Mouse (Mus musculus): Measurements from ENCODE around the gene Cds2.
"Not testable (repeated sequence)": the region's sequence is repeated elsewhere in the genome, so short reads cannot be mapped to it uniquely, and the experiment has no call there.

The Cds2 gene

GRCm38 (mm10) chr2:132293694-132294450 lies 30.9 kb downstream of the Cds2 start:
- DNase-seq = no peak

- no peak for DNase-seq
Measured at GRCm38 (mm10) chr2:132298250-132298649, 35.3 kb downstream of the Cds2 start.

DNA sequence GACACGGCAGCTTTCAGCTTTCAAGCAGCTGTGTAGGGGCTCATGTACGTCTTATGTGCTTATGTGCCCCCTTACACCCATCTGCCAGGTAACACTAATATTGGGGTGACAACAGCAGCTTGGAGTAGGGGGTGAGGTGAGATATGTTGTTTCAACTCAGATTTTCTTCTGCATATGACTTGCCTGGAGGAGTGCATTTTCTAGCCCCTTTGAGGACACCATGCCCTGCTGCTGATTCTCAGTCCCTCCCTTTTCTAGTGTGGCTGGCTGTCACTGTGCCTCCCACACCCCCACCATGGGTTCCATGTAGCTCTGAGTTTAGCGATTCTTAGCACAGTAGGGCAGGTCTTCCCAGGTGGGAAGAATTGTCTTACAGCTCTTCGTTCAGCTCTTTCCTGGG lies 38.5 kb downstream of the Cds2 start:
- DNase-seq = no peak

DNA sequence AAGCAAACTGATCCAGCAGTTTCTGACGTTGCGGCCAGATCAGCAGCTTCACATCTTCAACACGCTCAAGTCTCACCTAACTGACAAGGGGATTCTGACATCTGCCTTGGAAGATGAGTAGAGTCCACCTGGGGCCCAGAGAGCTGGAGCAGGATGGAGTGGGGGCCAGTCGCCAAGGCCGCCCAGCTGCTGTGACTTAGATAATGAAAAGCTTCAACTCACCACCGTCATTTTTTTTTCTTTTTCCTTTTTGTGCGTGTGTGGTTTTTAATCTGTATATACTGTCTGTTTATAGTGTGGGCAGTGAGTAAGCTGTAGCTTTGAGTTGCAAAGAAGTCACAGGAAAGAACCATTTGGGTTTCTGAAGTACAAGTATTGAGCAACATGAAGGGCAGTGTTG lies 42.2 kb downstream of the Cds2 start:
- no peak for DNase-seq

GRCm38 (mm10) chr2:132305988-132306387 lies 43.0 kb downstream of the Cds2 start:
- no peak for DNase-seq

DNA sequence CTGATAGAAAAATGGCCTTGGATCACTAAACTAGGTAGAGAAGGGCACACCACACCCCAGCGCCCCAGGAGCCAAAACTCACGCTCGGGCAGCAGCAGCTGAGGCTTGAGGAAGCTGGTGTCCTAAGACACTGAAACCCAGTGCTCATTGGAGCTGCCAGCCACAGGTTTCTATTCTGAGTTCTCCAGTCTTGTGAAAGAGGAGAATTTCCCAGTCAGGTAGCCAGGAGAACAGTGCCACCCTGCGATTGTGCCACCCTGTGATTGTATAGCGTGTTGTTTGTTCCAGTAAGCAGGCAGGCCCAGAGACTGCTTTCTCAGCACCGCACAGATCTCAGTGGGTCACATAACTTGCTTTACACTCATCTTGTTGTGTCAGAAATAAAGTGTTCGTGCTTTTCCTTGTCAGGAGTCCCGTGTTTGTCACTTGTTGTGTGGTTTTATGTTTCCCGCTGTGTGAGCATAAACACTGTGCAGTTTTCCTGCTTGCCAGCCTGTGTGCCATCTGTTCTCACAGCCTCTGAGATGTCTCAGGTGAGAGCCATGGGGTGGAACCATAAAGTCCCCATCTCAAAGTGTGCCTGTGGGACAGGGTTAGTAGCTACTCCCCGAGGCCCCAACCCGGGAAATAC lies 44.4 kb downstream of the Cds2 start:
- DNase-seq = peak; percentile 77

DNA sequence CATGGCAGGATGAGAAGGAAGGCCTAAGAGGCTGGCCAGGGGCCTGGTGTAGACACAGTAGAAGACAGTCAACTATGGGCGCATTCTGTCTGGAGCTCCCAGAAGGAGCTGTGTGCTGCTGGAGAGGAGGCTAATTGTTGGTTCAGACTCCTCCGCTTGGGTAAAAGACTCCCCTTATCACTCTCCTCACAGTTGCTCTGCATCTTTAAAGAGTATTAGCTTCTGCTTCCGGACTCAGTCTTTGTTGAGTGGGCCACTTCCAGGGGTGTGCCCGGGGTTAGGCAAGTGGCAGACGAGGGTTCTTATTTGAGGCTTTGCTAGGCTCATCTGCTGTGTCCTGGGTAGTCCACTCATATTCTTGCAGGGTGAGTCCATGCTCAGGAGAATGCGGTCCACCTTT lies 45.9 kb downstream of the Cds2 start:
- DNase-seq = no peak

DNA sequence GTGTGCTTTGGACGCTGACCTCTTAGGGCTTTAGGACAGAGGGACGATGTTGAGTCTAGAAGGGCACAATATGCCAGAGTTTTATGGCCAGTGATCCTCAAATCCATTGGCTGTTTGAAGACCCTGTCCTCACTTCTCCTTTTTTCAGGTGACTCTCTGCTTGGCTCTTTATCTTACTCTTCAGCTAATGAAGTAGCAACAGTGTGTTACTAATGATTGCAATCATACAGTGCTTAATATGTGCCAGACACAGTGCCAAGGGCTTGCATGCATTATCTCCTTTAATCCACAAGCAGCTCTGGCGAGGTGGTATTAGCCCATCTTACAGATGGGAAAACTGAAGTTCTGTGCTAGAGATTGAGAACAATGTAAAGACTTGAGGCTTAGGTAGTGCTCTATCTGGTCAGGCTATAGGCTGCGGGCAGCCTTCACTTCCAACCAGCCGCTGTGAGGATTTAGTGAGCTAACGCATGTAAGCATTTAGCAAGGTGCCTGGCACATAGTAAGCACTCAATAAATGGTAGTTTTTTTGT lies 46.5 kb downstream of the Cds2 start:
- DNase-seq = no peak

DNA sequence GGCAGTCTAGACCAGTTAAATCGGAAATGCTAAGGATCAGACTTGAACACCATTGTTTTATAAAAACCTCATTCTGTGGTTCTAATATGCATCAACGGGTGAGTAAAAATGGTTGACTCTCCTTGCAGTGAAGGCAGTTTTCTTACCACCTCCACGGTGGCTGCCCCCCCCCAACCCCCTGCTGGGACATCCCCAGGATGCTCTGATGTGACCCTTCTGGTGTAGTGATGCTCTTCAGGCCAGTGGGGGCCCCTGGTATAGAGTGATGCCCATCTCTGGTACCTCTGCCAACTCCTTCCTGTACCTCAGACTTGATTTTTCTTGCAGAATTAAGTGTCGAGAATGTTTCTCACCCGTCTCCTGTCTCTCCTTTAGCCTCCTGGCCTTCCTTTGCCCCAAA lies 49.7 kb downstream of the Cds2 start:
- no peak for DNase-seq

DNA sequence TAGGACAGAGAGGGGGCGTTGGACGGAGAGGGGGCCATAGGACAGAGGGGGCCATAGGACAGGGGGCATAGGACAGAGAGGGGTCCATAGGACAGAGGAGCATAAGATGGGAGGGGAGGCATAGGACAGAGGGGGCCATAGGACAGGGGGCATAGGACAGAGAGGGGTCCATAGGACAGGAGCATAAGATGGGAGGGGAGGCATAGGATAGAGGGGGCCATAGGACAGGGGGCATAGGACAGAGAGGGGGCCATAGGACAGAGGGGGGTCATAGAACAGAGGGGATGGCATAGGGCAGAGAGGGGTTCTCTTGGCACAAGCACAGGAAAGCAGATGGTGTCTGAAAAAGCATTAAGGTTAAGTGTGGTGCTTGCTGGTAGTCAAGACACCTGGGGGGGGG lies 50.6 kb downstream of the Cds2 start:
- DNase-seq = no peak

DNA sequence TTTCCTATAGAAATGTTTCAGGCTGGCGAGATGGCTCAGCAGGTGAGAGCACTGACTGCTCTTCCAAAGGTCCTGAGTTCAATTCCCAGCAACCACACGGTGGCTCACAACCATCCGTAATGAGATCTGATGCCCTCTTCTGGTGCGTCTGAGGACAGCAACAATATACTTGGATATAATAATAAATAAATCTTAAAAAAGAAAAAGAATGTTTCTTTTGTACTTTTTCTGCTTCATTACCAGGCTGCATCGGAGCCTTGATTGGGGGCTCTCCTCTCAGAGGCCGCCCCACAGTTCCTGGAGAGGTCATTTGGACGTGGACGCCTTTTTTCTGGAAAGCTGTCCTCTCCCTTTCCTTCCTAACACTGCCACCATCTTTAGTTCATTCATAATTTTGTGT lies 51.1 kb downstream of the Cds2 start:
- not testable (repeated sequence) for DNase-seq

- DNase-seq = peak; percentile 76 to 82
Measured at GRCm38 (mm10) chr2:132316041-132316808, 53.3 kb downstream of the Cds2 start.

DNA sequence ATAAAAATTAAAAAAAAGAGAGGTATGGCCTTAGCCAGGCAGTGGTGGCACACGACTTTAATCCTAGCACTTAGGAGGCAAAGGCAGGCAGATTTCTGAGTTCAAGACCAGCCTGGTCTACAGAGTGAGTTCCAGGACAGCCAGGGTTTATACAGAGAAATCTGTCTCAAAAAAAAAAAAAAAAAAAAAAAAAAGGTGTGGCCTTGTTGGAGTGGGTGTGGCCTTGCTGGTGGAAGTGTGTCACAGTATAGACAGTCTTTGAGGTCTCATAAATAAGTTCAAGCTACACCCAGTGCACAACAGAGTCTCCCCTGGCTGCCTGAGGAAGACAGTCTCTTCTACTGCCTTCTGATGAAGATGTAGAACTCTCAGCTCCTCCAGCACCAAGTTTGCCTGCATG lies 54.2 kb downstream of the Cds2 start:
- no peak for DNase-seq

GRCm38 (mm10) chr2:132320516-132320915 lies 57.6 kb downstream of the Cds2 start:
- DNase-seq = no peak

DNA sequence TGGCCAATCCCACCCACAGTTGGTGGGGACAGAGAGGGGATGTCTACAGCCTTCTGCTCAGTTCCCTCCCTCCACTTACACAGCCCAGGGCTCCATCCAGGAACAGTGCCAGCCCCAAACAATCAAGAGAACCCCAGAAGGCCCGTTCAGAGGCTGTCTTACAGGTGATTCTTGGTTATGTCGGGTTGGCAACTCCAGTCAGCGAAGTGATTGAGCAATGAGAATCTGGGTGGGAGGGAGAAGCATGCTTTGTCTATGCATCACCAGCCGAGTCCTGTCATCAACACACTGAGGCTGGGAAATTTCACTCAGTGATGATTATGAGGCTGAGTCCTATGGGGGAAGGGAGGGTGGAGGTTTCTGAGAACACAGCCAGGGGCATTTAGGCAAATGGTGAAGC lies 60.6 kb downstream of the Cds2 start:
- no peak for DNase-seq

DNA sequence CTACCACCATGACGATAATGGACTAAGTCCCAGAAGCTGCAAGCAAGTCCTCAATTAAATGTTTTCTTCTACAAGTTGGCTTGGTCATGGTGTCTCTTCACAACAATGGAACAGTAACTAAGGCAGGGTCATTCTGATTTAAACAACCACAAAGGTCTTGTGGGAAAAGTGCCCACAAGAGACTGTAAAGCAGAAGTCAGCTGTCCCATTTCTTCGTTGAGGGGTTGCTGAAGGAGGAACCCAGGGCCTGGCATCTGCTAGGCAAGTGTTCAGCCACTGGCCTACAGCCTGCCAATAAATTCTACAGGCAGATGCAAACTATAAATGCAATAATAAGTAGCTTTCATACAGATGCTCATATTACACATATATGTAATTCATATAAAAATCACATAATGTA lies 74.3 kb downstream of the Cds2 start:
- DNase-seq = no peak

GRCm38 (mm10) chr2:132340350-132340749 lies 77.4 kb downstream of the Cds2 start:
- no peak for DNase-seq

GRCm38 (mm10) chr2:132341293-132341692 lies 78.3 kb downstream of the Cds2 start:
- no peak for DNase-seq

- DNase-seq = peak in 1 of 2 experiments; percentile 31
Measured at GRCm38 (mm10) chr2:132343846-132344245, 80.9 kb downstream of the Cds2 start.

All from cerebellum, postnatal 25 days (tissue).